Mouse (Mus musculus) kidney, adult 8-10 months (tissue): Measurements from ENCODE around the gene Tab2.
A peak's percentile ranks its signal among the peaks of the same experiment; 100 is the strongest.

Experiments used
- DNase-seq, 2 experiments: peaks; one replicate each; pipeline ENCODE4 v3.0.0; 2022

The Tab2 gene

GRCm38 (mm10) chr10:7956228-7957001 lies at the start of gene Tab2:
Tab2 (minus strand) TSS chr10:7956230.
- DNase-seq: peak; percentile 91 to 92

- no peak for DNase-seq
Measured at GRCm38 (mm10) chr10:7992258-7992919, 36.4 kb upstream of the Tab2 start.

GRCm38 (mm10) chr10:7991596-7991995 lies 35.6 kb upstream of the Tab2 start:
- no peak for DNase-seq

- DNase-seq: no peak
Measured at GRCm38 (mm10) chr10:7987521-7987920, 31.5 kb upstream of the Tab2 start.

GRCm38 (mm10) chr10:7976462-7976861 lies 20.4 kb upstream of the Tab2 start:
- no peak for DNase-seq

GRCm38 (mm10) chr10:7968747-7969280 lies 12.8 kb upstream of the Tab2 start:
- no peak for DNase-seq

- DNase-seq: no peak
Measured at GRCm38 (mm10) chr10:7967096-7967495, 11.1 kb upstream of the Tab2 start.

GRCm38 (mm10) chr10:7959073-7959472 lies 3.0 kb upstream of the Tab2 start:
- DNase-seq: no peak

GRCm38 (mm10) chr10:7955634-7956121 lies 352 bp downstream of the Tab2 start:
- DNase-seq: no peak

- DNase-seq: peak; percentile 25 to 32
Measured at GRCm38 (mm10) chr10:7954989-7955633, 919 bp downstream of the Tab2 start.

- DNase-seq: no peak
Measured at GRCm38 (mm10) chr10:7954627-7954988, 1.4 kb downstream of the Tab2 start.

- DNase-seq: no peak
Measured at GRCm38 (mm10) chr10:7943006-7943405, 13.0 kb downstream of the Tab2 start.

- DNase-seq: no peak
Measured at GRCm38 (mm10) chr10:7936556-7937192, 19.4 kb downstream of the Tab2 start.

- no peak for DNase-seq
Measured at GRCm38 (mm10) chr10:7932958-7933357, 23.1 kb downstream of the Tab2 start.

- DNase-seq: no peak
Measured at GRCm38 (mm10) chr10:7928996-7929395, 27.0 kb downstream of the Tab2 start.

- DNase-seq: no peak
Measured at GRCm38 (mm10) chr10:7925481-7925880, 30.5 kb downstream of the Tab2 start.

- DNase-seq: no peak
Measured at GRCm38 (mm10) chr10:7923433-7923832, 32.6 kb downstream of the Tab2 start.

- DNase-seq: peak in 1 of 2 experiments; percentile 15
Measured at GRCm38 (mm10) chr10:7911268-7911667, 44.8 kb downstream of the Tab2 start.

GRCm38 (mm10) chr10:7907151-7907550 lies 48.9 kb downstream of the Tab2 start:
- DNase-seq: no peak

GRCm38 (mm10) chr10:7904157-7904556 lies 51.9 kb downstream of the Tab2 start:
- no peak for DNase-seq

GRCm38 (mm10) chr10:7900719-7901627 lies 55.1 kb downstream of the Tab2 start:
- no peak for DNase-seq
